Mouse (Mus musculus) cortical plate, adult 2 months (tissue): Measurements from ENCODE around the gene Kdm1b.

ENCODE experiments used
- CTCF ChIP-seq: fragments of 200-500 bp; IDR thresholded peaks from 2 replicates; pipeline ENCODE4 v1.5.1; 2011; ENCODE audit warnings: mild to moderate bottlenecking, control low read depth, low read length; ENCODE audit not compliant: insufficient read depth; ENCODE audit errors: extremely low read depth
- POLR2A ChIP-seq: fragments of 200-500 bp; IDR thresholded peaks from 2 replicates; pipeline ENCODE4 v1.6.1; 2011; ENCODE audit warnings: mild to moderate bottlenecking, low read length, control low read depth; ENCODE audit not compliant: insufficient read depth; ENCODE audit errors: extremely low read depth

DNA sequence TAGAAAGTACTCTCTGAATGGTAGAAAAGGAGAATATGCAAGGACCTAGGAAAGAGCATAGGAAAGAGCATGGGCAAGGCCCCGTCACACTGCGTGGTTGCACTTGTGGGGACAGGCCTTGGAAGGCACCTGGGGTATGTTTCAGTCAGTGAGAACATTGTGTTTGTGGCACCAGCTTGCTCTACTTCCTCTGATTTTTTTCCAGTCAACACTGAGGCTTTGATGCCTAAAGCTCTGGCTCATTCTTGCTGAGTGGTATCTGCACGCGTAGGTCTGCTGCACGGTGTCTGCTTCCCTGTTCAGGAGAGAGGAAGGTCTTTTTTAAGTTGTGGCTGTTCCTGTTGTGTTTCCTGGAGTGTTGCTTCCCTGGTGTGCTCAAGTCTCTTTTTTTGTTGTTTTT, 13.5 kb downstream of the Kdm1b start:
- no peak for TF ChIP-seq POLR2A
- no peak for TF ChIP-seq CTCF
